Mouse (Mus musculus) small intestine, adult 2 months (tissue): ENCODE data around the gene Mtrex.

ENCODE experiments used
- CTCF ChIP-seq: fragments of 200-500 bp; IDR thresholded peaks from 2 replicates; pipeline ENCODE4 v1.5.1; 2012; ENCODE audit warnings: low read depth, mild to moderate bottlenecking, control low read depth, inconsistent platforms, low read length, moderate library complexity, mixed read lengths; ENCODE audit not compliant: insufficient replicate concordance, insufficient read length; ENCODE audit errors: extremely low read depth
- POLR2A ChIP-seq: fragments of 200-500 bp; IDR thresholded peaks from 2 replicates; pipeline ENCODE4 v1.6.1; 2012; ENCODE audit warnings: low read depth, mild to moderate bottlenecking, control low read depth, inconsistent platforms, low read length, moderate library complexity

- no peak for TF ChIP-seq CTCF
- TF ChIP-seq POLR2A = no peak
These were observed 64.1 kb downstream of the Mtrex start for GRCm38 (mm10) chr13:112862978-112863677.
